Mouse (Mus musculus) spleen, adult 2 months (tissue): Measurements from ENCODE around the gene Tkt. TPM values are rescaled to one million over a fixed set of nuclear protein-coding genes. Genes with fewer than 3 reads are reported as not detected.

ENCODE experiments used
- DNase-seq, 2 experiments: peaks; one replicate each; pipeline versions ENCODE4 v3.0.0 to v3.0.0-alpha.2; 2012 to 2021; ENCODE audit warnings: low spot score in 2 of 2, low read depth in 1 of 2
- H3K27ac ChIP-seq: fragments of 200-500 bp; 2 replicates; pipeline ENCODE4 v1.5.1; 2012; ENCODE audit warnings: low read length, inconsistent platforms; ENCODE audit not compliant: insufficient read depth
- H3K27me3 ChIP-seq: fragments of 200-500 bp; 2 replicates; pipeline ENCODE4 v1.6.1; 2012; ENCODE audit warnings: mild to moderate bottlenecking, moderate library complexity, low read length, inconsistent platforms; ENCODE audit not compliant: control insufficient read depth, insufficient read depth
- H3K36me3 ChIP-seq: fragments of 200-500 bp; 2 replicates; pipeline ENCODE4 v1.6.1; 2012; ENCODE audit warnings: mild to moderate bottlenecking, low read length, inconsistent platforms; ENCODE audit not compliant: control insufficient read depth, insufficient read depth
- H3K4me1 ChIP-seq: fragments of 200-500 bp; 2 replicates; pipeline ENCODE4 v1.6.1; 2011; ENCODE audit warnings: inconsistent platforms; ENCODE audit not compliant: control insufficient read depth, insufficient read depth, insufficient read length
- H3K4me3 ChIP-seq: fragments of 200-500 bp; 2 replicates; pipeline ENCODE4 v1.5.1; 2011; ENCODE audit warnings: mild to moderate bottlenecking, inconsistent platforms; ENCODE audit not compliant: insufficient read depth, insufficient read length; ENCODE audit errors: extremely low read depth
- CTCF ChIP-seq: fragments of 200-500 bp; IDR thresholded peaks from 2 replicates; pipeline ENCODE4 v1.5.1; 2011; ENCODE audit warnings: mild to moderate bottlenecking, inconsistent platforms; ENCODE audit not compliant: insufficient read depth, insufficient read length, insufficient replicate concordance; ENCODE audit errors: extremely low read depth
- POLR2A ChIP-seq: fragments of 200-500 bp; IDR thresholded peaks from 2 replicates; pipeline ENCODE4 v1.6.1; 2011; ENCODE audit warnings: low read depth, low read length, inconsistent platforms
- WGBS: fragments of 180-500 bp; shearing (Covaris S2); methylation state at CpG from one replicate; pipeline ENCODE4 v1.1.7; 2018; 5-methylcytosine and 5-hydroxymethylcytosine counted together
- polyA plus RNA-seq: library from polyadenylated mRNA; depleted of rRNA; stranded (reverse); fragments of >200 nt; gene quantifications from 2 replicates; pipeline ENCODE4 v1.2.3, GENCODE M21; 2012

The Tkt gene
- polyA plus RNA-seq, 1 experiment = 149 TPM

DNA sequence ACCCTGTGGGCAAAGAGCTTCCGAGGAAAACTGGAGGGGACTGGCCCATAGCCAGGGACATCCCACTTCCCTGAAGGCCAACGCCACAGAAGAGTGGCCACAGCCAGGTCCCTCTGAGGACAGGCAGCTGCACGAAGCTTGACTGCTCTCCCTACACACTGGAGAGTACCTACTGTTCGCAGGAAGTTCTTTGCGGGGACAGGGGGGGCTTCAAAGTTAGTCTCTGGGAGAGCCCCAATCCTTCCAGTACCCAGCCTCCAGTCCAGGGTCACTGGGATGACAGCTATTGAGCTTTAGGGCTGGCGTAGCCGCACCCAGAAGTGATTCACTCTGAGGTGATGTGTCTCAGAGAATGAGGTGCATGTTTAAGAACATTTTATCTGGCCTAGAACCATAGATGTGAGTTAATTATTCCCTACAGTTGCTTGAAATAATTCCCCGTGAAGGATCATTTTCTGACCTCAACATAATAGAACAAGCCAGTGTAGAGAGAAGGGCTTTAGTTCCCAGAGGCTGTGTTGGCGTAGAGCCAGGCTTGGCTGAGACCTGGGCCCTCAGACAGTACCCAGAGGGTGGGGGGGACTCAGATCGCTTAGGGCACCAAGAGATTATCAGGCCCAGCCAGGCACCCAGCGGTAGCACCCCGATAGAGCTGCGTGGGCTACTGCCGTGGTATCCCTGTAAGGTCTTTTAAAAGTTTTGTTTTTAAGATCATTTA, 13.5 kb downstream of the Tkt start:
- Histone ChIP-seq H3K27me3 (no peaks in the 10 kb centered on the region), H3K4me3 (no peak overlapping the region), H3K36me3 (peaks cover 51% of the 10 kb centered on the region), H3K4me1 (no peaks in the 10 kb centered on the region), H3K27ac (no peak overlapping the region)
- no peak for TF ChIP-seq POLR2A
- TF ChIP-seq CTCF = no peak
- no peak for DNase-seq
- 87% methylated on average over 14 of the region's 14 CpGs for WGBS

DNA sequence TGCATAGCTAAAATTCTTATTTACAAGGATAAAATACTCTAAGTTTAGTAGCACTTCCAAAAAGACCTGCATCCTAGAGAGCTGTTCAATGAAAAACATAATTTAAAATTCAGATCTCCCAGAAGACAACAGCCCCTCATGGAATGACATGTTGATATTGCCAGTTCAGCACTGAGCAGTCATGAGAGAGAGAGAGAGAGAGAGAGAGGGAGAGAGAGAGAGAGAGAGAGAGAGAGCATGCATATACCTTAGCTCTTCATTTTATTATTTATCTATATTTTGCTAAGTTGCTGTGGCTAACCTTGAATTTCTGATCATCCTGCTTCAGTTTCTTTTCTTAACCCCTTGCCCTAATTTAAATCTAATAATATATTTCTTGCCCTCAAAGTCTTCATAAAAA, 14.2 kb downstream of the Tkt start:
- Histone ChIP-seq H3K4me3 (no peak overlapping the region), H3K27me3 (no peaks in the 10 kb centered on the region), H3K4me1 (no peaks in the 10 kb centered on the region), H3K36me3 (peaks cover 55% of the 10 kb centered on the region), H3K27ac (no peak overlapping the region)
- no peak for DNase-seq
- TF ChIP-seq POLR2A (no peak), CTCF (no peak)

DNA sequence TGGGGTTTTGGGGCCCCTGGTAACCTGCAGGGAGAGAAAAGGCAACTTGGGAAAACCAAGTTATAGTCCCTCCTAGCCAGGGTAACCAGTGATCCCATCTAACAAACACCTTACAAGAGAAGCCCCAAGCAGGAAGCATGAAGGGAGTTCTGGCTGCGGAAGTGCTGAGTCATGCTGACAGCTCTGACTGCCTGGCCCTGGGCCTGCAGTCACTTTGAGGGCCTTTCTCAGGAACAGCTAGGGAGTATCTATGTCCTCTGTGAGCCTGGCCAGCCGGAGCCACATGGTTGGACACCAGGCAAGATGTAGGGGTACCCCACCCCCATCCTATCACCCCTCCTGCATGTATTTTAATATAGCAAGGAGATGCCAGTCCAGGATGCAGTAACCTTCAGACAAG, 16.3 kb downstream of the Tkt start:
- TF ChIP-seq CTCF (no peak), POLR2A (no peak)
- Histone ChIP-seq H3K36me3 (peaks cover 59% of the 10 kb centered on the region), H3K27me3 (no peaks in the 10 kb centered on the region), H3K4me3 (no peak overlapping the region), H3K27ac (no peak overlapping the region), H3K4me1 (no peaks in the 10 kb centered on the region)
- DNase-seq = no peak
- 52% methylated on average over 2 of the region's 2 CpGs for WGBS

- no peak for TF ChIP-seq POLR2A
- TF ChIP-seq CTCF = no peak
- no peak overlapping the region for H3K4me3 ChIP-seq
- H3K36me3 ChIP-seq = peaks cover 58% of the 10 kb centered on the region
- WGBS = 94% methylated on average over 6 of the region's 6 CpGs
- DNase-seq = no peak
- H3K27ac ChIP-seq = no peak overlapping the region
- no peaks in the 10 kb centered on the region for H3K27me3 ChIP-seq
- H3K4me1 ChIP-seq = no peaks in the 10 kb centered on the region
Observed at GRCm38 (mm10) chr14:30566317-30566716, 18.2 kb downstream of the Tkt start.

DNA sequence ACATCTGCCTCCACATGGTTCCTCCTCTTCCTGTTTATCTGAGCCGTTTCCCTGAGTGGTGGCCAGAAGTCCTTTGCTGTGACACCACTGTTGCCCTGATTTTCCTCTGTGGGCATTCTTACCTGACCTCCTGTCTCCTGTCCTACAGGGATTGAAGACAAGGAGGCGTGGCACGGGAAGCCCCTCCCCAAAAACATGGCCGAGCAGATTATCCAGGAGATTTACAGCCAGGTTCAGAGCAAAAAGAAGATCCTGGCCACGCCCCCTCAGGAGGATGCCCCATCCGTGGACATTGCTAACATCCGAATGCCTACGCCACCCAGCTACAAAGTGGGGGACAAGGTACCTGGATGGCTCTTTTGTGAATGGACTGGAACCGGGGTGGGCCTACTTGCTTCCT, 19.9 kb downstream of the Tkt start:
- 86% methylated on average over 9 of the region's 9 CpGs for WGBS
- TF ChIP-seq POLR2A (no peak), CTCF (no peak)

GRCm38 (mm10) chr14:30570303-30570702, 22.1 kb downstream of the Tkt start:
- TF ChIP-seq POLR2A = no peak
- TF ChIP-seq CTCF = no peak
- no peak for DNase-seq
- no peak overlapping the region for H3K4me3 ChIP-seq
- H3K27me3 ChIP-seq = no peaks in the 10 kb centered on the region
- H3K36me3 ChIP-seq = peaks cover 58% of the 10 kb centered on the region
- H3K27ac ChIP-seq = no peak overlapping the region
- WGBS = 91% methylated on average over 9 of the region's 9 CpGs
- H3K4me1 ChIP-seq = no peaks in the 10 kb centered on the region

More for the DNA sequence above, 19.9 kb downstream of the Tkt start:
- H3K27ac ChIP-seq = no peak overlapping the region
- H3K4me1 ChIP-seq = no peaks in the 10 kb centered on the region
- no peak overlapping the region for H3K4me3 ChIP-seq
- peaks cover 66% of the 10 kb centered on the region for H3K36me3 ChIP-seq
- no peaks in the 10 kb centered on the region for H3K27me3 ChIP-seq
- DNase-seq = no peak

DNA sequence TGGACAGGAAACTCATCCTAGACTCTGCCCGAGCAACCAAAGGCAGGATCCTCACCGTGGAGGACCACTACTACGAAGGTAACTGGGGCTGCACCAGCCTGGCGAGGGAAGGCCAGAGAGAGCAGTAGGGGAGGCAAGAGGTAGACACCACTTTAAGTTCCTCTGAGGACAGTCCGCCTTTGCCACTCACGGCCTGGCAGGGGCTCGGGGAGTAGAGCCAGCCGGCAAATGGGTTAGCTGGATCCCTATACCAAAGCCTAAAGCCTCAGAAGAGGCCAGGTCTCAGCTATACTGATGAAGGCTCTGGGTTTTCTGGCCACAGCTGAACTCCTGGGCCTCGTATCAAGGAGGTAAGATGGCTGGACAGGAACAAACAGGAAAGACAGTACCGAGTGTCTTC, 24.1 kb downstream of the Tkt start:
- peaks cover 41% of the 10 kb centered on the region for H3K36me3 ChIP-seq
- no peaks in the 10 kb centered on the region for H3K27me3 ChIP-seq
- WGBS = 88% methylated on average over 10 of the region's 10 CpGs
- DNase-seq = no peak
- H3K4me3 ChIP-seq = no peak overlapping the region
- H3K4me1 ChIP-seq = no peaks in the 10 kb centered on the region
- TF ChIP-seq POLR2A = no peak
- no peak for TF ChIP-seq CTCF
- H3K27ac ChIP-seq = no peak overlapping the region
